Mouse (Mus musculus) hindbrain, embryonic 11.5 days (tissue): ENCODE results near the gene Cdc42bpg. TPM values are rescaled to one million over a fixed set of nuclear protein-coding genes. Genes with fewer than 3 reads are reported as not detected.

Source experiments
- ATAC-seq: fragments of 200-750 bp; cut with Nextera tagmentation; 2 replicates; pipeline ENCODE4 v1.8.0; 2017; ENCODE audit warnings: mild to moderate bottlenecking, moderate TSS enrichment, moderate library complexity; ENCODE audit not compliant: low FRiP score
- DNase-seq: peaks from one replicate; pipeline ENCODE4 v3.0.0-alpha.2; 2015; ENCODE audit warnings: low spot score
- H3K27ac ChIP-seq: fragments of 300-500 bp; sonication (generic); 2 replicates; pipeline ENCODE4 v1.5.1; 2014; ENCODE audit warnings: mild to moderate bottlenecking, low read depth, low read length
- H3K27me3 ChIP-seq: fragments of 300-500 bp; sonication (generic); 2 replicates; pipeline ENCODE4 v1.6.1; 2014; ENCODE audit warnings: mild to moderate bottlenecking, low read length, moderate library complexity, mixed read lengths; ENCODE audit not compliant: control insufficient read depth, insufficient read depth
- H3K36me3 ChIP-seq: fragments of 300-500 bp; sonication (generic); 2 replicates; pipeline ENCODE4 v1.6.1; 2014; ENCODE audit warnings: mild to moderate bottlenecking, low read length, moderate library complexity, mixed read lengths; ENCODE audit not compliant: control insufficient read depth, insufficient read depth
- H3K4me1 ChIP-seq: fragments of 300-500 bp; sonication (generic); replicated peaks from 2 replicates; pipeline ENCODE4 v1.6.1; 2014; ENCODE audit warnings: low read length, mixed read lengths; ENCODE audit not compliant: control insufficient read depth, insufficient read depth
- H3K4me2 ChIP-seq: fragments of 300-500 bp; sonication (generic); replicated peaks from 2 replicates; pipeline ENCODE4 v1.6.1; 2014; ENCODE audit warnings: mild to moderate bottlenecking, low read depth, low read length
- H3K4me3 ChIP-seq: fragments of 300-500 bp; sonication (generic); 2 replicates; pipeline ENCODE4 v1.5.1; 2014; ENCODE audit warnings: low read depth, low read length
- H3K9ac ChIP-seq: fragments of 300-500 bp; sonication (generic); 2 replicates; pipeline ENCODE4 v1.6.1; 2014; ENCODE audit warnings: low read depth, low read length
- H3K9me3 ChIP-seq: fragments of 300-500 bp; sonication (generic); 2 replicates; pipeline ENCODE4 v1.6.1; 2016; ENCODE audit warnings: low read length; ENCODE audit not compliant: control insufficient read depth
- WGBS: fragments of 180-500 bp; shearing (Covaris S2); extraction: QIAGEN DNeasy Blood & Tissue Kit; methylation state at CpG from one replicate; pipeline ENCODE4 v1.1.7; 2014; 5-methylcytosine and 5-hydroxymethylcytosine counted together
- polyA plus RNA-seq: library from polyadenylated mRNA; unstranded; fragments of >200 nt; fragmentation: Nextera tagmentation; extraction: Ambion mirVana; gene quantifications from 2 replicates; pipeline ENCODE4 v1.2.1, GENCODE M21; 2014

Gene Cdc42bpg
- polyA plus RNA-seq, 1 experiment from 2014 or later: 0.82 TPM

GRCm38 (mm10) chr19:6281122-6282020 lies 24.9 kb upstream of the Cdc42bpg start:
- DNase-seq: no peak
- WGBS: 82% methylated on average over 14 of the region's 14 CpGs
- no peak overlapping the region for H3K9ac ChIP-seq

GRCm38 (mm10) chr19:6283001-6283400 lies 23.3 kb upstream of the Cdc42bpg start:
- no peaks in the 10 kb centered on the region for H3K27me3 ChIP-seq
- peaks cover 10% of the 10 kb centered on the region for H3K4me1 ChIP-seq
- H3K9ac ChIP-seq: no peak overlapping the region
- no peak overlapping the region for H3K4me3 ChIP-seq
- 86% methylated on average over 5 of the region's 5 CpGs for WGBS
- H3K4me2 ChIP-seq: no peak overlapping the region
- no peak for DNase-seq
- no peaks in the 10 kb centered on the region for H3K9me3 ChIP-seq
- ATAC-seq: no peak
- no peak overlapping the region for H3K27ac ChIP-seq
- peaks cover 14% of the 10 kb centered on the region for H3K36me3 ChIP-seq

More at GRCm38 (mm10) chr19:6281122-6282020, 24.9 kb upstream of the Cdc42bpg start:
- no peak overlapping the region for H3K4me3 ChIP-seq
- peaks cover 14% of the 10 kb centered on the region for H3K36me3 ChIP-seq
- H3K9me3 ChIP-seq: no peaks in the 10 kb centered on the region
- no peak for ATAC-seq
- no peak overlapping the region for H3K4me2 ChIP-seq
- no peaks in the 10 kb centered on the region for H3K27me3 ChIP-seq
- H3K4me1 ChIP-seq: peaks cover 11% of the 10 kb centered on the region
- H3K27ac ChIP-seq: no peak overlapping the region

- H3K4me1 ChIP-seq: no peaks in the 10 kb centered on the region
- WGBS: 90% methylated on average over 12 of the region's 12 CpGs
- H3K4me3 ChIP-seq: no peak overlapping the region
- DNase-seq (no peak), ATAC-seq (no peak)
- H3K27me3 ChIP-seq: no peaks in the 10 kb centered on the region
- H3K4me2 ChIP-seq: no peak overlapping the region
- 0 out of 2 replicates have a peak overlapping the region, but pooled peaks have one; percentile 3 for H3K27ac ChIP-seq
- H3K9me3 ChIP-seq: no peaks in the 10 kb centered on the region
- no peak overlapping the region for H3K9ac ChIP-seq
- peaks cover 14% of the 10 kb centered on the region for H3K36me3 ChIP-seq
Observed at GRCm38 (mm10) chr19:6284502-6284901, 21.8 kb upstream of the Cdc42bpg start.

- Histone ChIP-seq H3K4me3 (no peak overlapping the region), H3K4me1 (no peaks in the 10 kb centered on the region), H3K9me3 (no peaks in the 10 kb centered on the region), H3K36me3 (peaks cover 14% of the 10 kb centered on the region), H3K4me2 (no peak overlapping the region), H3K27ac (0 out of 2 replicates have a peak overlapping the region, but pooled peaks have one; percentile 3), H3K27me3 (no peaks in the 10 kb centered on the region), H3K9ac (no peak overlapping the region)
- no peak for DNase-seq
- no peak for ATAC-seq
- WGBS: 81% methylated on average over 8 of the region's 8 CpGs
Observed at GRCm38 (mm10) chr19:6285226-6285625, 21.0 kb upstream of the Cdc42bpg start.

- H3K27ac ChIP-seq: no peak overlapping the region
- no peak overlapping the region for H3K4me2 ChIP-seq
- peaks cover 14% of the 10 kb centered on the region for H3K36me3 ChIP-seq
- H3K4me1 ChIP-seq: no peaks in the 10 kb centered on the region
- DNase-seq: no peak
- H3K27me3 ChIP-seq: no peaks in the 10 kb centered on the region
- no peak overlapping the region for H3K9ac ChIP-seq
- H3K9me3 ChIP-seq: no peaks in the 10 kb centered on the region
- H3K4me3 ChIP-seq: no peak overlapping the region
- 77% methylated on average over 7 of the region's 7 CpGs for WGBS
- ATAC-seq: no peak
Observed at GRCm38 (mm10) chr19:6285632-6286433, 20.4 kb upstream of the Cdc42bpg start.

- no peaks in the 10 kb centered on the region for H3K4me1 ChIP-seq
- H3K27me3 ChIP-seq: no peaks in the 10 kb centered on the region
- H3K4me3 ChIP-seq: no peak overlapping the region
- peaks cover 9% of the 10 kb centered on the region for H3K36me3 ChIP-seq
- no peak overlapping the region for H3K27ac ChIP-seq
- DNase-seq (no peak), ATAC-seq (no peak)
- no peak overlapping the region for H3K4me2 ChIP-seq
- no peaks in the 10 kb centered on the region for H3K9me3 ChIP-seq
- H3K9ac ChIP-seq: no peak overlapping the region
- WGBS: 86% methylated on average over 19 of the region's 19 CpGs
Observed at GRCm38 (mm10) chr19:6286434-6287401, 19.5 kb upstream of the Cdc42bpg start.

GRCm38 (mm10) chr19:6288236-6288894 lies 17.9 kb upstream of the Cdc42bpg start:
- no peak overlapping the region for H3K27ac ChIP-seq
- H3K36me3 ChIP-seq: 0 out of 2 replicates have a peak, but pooled peaks cover 2% of the 10 kb centered on the region
- no peak overlapping the region for H3K4me3 ChIP-seq
- DNase-seq (no peak), ATAC-seq (no peak)
- H3K9me3 ChIP-seq: no peaks in the 10 kb centered on the region
- H3K4me2 ChIP-seq: no peak overlapping the region
- no peaks in the 10 kb centered on the region for H3K4me1 ChIP-seq
- no peak overlapping the region for H3K9ac ChIP-seq
- WGBS: 84% methylated on average over 13 of the region's 13 CpGs
- H3K27me3 ChIP-seq: no peaks in the 10 kb centered on the region
